Mouse (Mus musculus) embryonic facial prominence, embryonic 11.5 days (tissue): ENCODE measurements around the gene Homez. TPM values are rescaled to one million over a fixed set of nuclear protein-coding genes. Genes with fewer than 3 reads are reported as not detected.

Experiments used
- ATAC-seq: fragments of 200-750 bp; cut with Nextera tagmentation; replicated peaks from 2 replicates; pipeline ENCODE4 v1.8.0; 2017; ENCODE audit warnings: low read depth; ENCODE audit not compliant: insufficient number of reproducible peaks, low FRiP score, low TSS enrichment
- DNase-seq: peaks from one replicate; pipeline ENCODE4 v3.0.0-alpha.2; 2015; ENCODE audit warnings: low spot score
- H3K27ac ChIP-seq: fragments of 300-500 bp; sonication (generic); replicated peaks from 2 replicates; pipeline ENCODE4 v1.5.1; 2014; ENCODE audit warnings: mild to moderate bottlenecking, low read depth, low read length, control low read depth
- H3K27me3 ChIP-seq: fragments of 300-500 bp; sonication (generic); 2 replicates; pipeline ENCODE4 v1.6.1; 2014; ENCODE audit warnings: mild to moderate bottlenecking, low read length, moderate library complexity, mixed read lengths; ENCODE audit not compliant: control insufficient read depth, insufficient read depth
- H3K36me3 ChIP-seq: fragments of 300-500 bp; sonication (generic); replicated peaks from 2 replicates; pipeline ENCODE4 v1.6.1; 2014; ENCODE audit warnings: low read depth, mild to moderate bottlenecking, low read length, moderate library complexity, mixed read lengths; ENCODE audit not compliant: control insufficient read depth, insufficient read depth
- H3K4me1 ChIP-seq: fragments of 300-500 bp; sonication (generic); 2 replicates; pipeline ENCODE4 v1.6.1; 2014; ENCODE audit warnings: low read length, mixed read lengths; ENCODE audit not compliant: control insufficient read depth, insufficient read depth
- H3K4me2 ChIP-seq: fragments of 300-500 bp; sonication (generic); 2 replicates; pipeline ENCODE4 v1.6.1; 2014; ENCODE audit warnings: low read depth, mild to moderate bottlenecking, control low read depth, low read length, moderate library complexity
- H3K4me3 ChIP-seq: fragments of 300-500 bp; sonication (generic); 2 replicates; pipeline ENCODE4 v1.5.1; 2014; ENCODE audit warnings: low read depth, low read length, control low read depth
- H3K9ac ChIP-seq: fragments of 300-500 bp; sonication (generic); replicated peaks from 2 replicates; pipeline ENCODE4 v1.6.1; 2014; ENCODE audit warnings: mild to moderate bottlenecking, control low read depth, low read length
- H3K9me3 ChIP-seq: fragments of 300-500 bp; sonication (generic); replicated peaks from 2 replicates; pipeline ENCODE4 v1.6.1; 2016; ENCODE audit warnings: mild to moderate bottlenecking, low read length, inconsistent platforms, mixed read lengths; ENCODE audit not compliant: control insufficient read depth
- WGBS: fragments of 180-500 bp; shearing (Covaris S2); extraction: QIAGEN DNeasy Blood & Tissue Kit; methylation state at CpG from one replicate; pipeline ENCODE4 v1.1.7; 2014; 5-methylcytosine and 5-hydroxymethylcytosine counted together
- polyA plus RNA-seq: library from polyadenylated mRNA; unstranded; fragments of >200 nt; fragmentation: Nextera tagmentation; extraction: Ambion mirVana; gene quantifications from 2 replicates; pipeline ENCODE4 v1.2.1, GENCODE M21; 2014

Gene Homez
- polyA plus RNA-seq, 1 experiment from 2014 or later = 14.5 TPM

DNA sequence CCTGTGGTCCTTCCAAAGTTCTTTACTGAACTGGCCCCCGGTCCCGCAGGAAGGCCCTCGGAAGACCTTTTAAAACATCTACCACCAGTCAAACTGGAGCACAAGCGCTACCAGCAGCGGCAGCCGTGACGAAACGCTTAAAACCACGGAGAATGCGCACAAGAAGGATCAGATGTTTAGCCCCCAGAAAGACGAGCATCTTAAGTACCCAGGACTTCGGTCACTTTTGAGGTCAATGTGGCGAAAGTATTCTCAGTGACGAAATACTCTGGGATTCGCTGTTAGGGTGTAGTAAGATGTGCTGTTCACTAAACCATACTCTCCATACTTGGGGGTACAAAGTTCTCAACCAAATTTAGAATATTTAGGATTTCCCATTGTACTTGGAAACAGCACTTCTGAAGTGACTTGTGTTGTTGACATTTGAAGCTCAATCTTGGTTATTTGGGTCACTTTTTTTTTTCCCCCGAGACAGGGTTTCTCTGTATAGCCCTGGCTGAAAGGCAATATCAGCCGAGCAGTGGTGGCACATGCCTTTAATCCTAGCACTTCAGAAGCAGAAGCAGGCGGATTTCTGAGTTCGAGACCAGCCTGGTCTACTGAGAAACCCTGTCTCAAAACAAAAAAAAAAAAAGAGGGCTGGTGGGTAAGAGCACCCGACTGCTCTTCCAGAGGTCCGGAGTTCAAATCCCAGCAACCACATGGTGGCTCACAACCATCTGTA is 6.3 kb downstream of the Homez start:
- no peak overlapping the region for H3K27ac ChIP-seq
- DNase-seq = no peak

DNA sequence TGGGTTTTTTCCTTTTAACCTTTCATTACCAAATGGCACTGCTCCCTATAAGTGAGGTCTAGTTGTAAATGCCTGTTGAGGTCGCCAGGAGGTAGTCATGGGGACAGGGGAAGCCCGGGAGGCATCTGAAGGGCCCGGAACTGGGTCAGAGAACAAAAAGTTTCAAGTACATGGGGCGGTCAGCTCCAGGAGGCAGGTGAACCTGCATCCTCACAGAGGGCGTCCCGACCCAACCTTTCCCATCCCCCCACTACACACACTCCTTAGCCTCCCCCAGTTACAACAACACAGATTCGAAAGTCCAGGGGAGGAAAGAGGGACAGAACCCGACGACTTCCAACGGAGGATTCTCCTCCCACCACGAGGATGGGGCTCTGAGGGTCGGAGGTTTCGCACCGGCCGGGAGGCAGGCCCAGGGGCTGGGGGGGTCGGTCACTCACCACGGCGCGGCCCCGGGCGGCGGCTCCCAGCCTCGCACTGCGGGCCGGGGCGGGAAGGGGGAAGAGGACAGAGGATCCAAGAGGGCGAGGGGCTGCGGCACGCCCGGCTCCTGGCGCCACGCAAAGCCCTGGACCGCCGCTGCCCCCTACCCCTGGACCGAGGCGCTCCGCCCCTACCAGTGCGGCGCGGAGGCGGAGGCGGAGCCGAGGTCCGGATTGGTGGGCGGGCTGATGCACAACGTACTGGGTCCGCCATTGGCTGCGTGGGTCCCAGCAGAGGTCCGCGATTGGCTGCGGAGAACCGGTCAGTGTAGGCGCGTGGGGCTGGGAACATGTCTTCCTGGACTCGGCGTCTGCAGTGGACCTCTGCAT is 7.1 kb downstream of the Homez start:
- peak; percentile 100 for ATAC-seq
- DNase-seq = peak; percentile 96
- no peaks in the 10 kb centered on the region for H3K27me3 ChIP-seq
- H3K4me3 ChIP-seq = peak overlapping the region; percentile 81
- no peaks in the 10 kb centered on the region for H3K9me3 ChIP-seq
- H3K4me2 ChIP-seq = peak overlapping the region; percentile 61
- H3K27ac ChIP-seq = peak overlapping the region; percentile 62; the same call in 1 of the 2 replicates
- H3K36me3 ChIP-seq = no peaks in the 10 kb centered on the region
- peak overlapping the region; percentile 93 for H3K9ac ChIP-seq
- no peaks in the 10 kb centered on the region for H3K4me1 ChIP-seq
- WGBS = under 1% methylated on average over 46 of the region's 56 CpGs

More for the DNA sequence above, 6.3 kb downstream of the Homez start:
- H3K4me1 ChIP-seq = no peaks in the 10 kb centered on the region
- no peaks in the 10 kb centered on the region for H3K9me3 ChIP-seq
- 16% methylated on average over 21 of the region's 21 CpGs for WGBS
- no peaks in the 10 kb centered on the region for H3K27me3 ChIP-seq
- ATAC-seq = no peak; the same call in 1 of the 2 replicates
- H3K4me2 ChIP-seq = peak overlapping the region; percentile 61
- H3K4me3 ChIP-seq = peak overlapping the region; percentile 81
- H3K36me3 ChIP-seq = no peaks in the 10 kb centered on the region
- peak overlapping the region; percentile 93 for H3K9ac ChIP-seq

DNA sequence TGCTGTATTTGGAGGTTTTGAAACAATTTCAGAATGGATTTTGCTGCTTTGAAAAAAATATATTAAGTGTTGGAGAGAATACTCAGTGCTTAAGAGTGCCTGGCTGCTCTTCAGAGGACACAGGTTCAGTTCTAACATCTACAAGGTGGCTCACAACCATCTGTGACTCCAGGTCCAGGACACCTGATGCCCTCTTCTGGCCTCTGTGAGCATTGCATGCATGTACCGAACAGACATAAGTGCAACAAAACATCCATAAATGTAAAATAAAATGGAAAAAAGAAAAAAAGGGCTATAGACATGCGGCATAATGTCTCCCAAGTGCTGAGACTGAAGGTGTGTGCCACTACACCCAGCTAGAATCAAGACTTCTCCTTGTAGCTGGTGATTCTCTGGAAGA is 10.2 kb downstream of the Homez start:
- Histone ChIP-seq H3K36me3 (no peaks in the 10 kb centered on the region), H3K4me3 (no peak overlapping the region), H3K9me3 (no peaks in the 10 kb centered on the region), H3K4me1 (no peaks in the 10 kb centered on the region), H3K9ac (no peak overlapping the region), H3K27me3 (no peaks in the 10 kb centered on the region), H3K4me2 (no peak overlapping the region), H3K27ac (no peak overlapping the region)
- ATAC-seq = no peak
- peak; percentile 64 for DNase-seq
- WGBS = 47% methylated on average over 2 of the region's 2 CpGs

DNA sequence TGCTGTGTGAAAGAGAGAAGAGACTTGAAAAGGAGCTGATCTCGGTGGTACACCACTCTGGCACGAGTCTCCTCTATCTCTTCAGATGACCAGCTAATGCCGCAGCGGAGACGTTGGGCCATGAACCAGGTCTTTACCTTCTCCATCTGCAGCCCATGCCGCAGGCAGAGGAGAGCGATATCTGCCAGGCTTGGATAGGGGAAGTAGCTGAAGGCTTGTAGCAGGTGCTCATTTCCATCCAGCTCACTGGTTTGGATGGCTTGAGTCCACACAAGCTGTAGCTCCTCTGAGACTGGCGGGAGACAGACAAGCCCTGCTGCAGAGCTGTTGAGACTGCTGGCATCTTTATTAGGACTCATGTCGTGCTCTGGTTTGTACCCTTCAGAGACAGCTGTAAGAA is 12.9 kb downstream of the Homez start:
- WGBS = 93% methylated on average over 9 of the region's 9 CpGs
- Histone ChIP-seq H3K36me3 (no peaks in the 10 kb centered on the region), H3K9ac (no peak overlapping the region), H3K4me2 (no peak overlapping the region), H3K4me1 (no peaks in the 10 kb centered on the region), H3K27ac (no peak overlapping the region), H3K9me3 (no peaks in the 10 kb centered on the region), H3K4me3 (no peak overlapping the region), H3K27me3 (no peaks in the 10 kb centered on the region)
- ATAC-seq (no peak), DNase-seq (no peak)

DNA sequence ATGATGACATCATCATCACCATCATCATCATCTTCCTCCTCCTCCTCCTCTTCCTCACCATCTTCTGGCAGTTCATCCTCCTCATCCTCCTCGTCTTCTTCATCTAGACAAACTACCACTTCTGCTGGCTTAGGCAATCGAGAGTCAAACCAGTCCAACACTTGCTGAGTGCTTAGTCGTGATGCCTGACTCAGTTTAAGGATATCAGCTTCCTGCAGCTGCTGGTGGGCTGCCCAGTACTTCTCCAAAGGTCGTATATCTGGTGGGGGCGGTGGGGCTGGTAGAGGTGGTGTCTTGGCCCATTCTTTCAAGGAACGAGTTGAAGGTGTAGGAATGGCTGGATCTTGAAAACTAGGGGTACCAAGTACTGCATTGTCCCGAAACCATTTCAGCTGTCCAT is 14.1 kb downstream of the Homez start:
- H3K9ac ChIP-seq = no peak overlapping the region
- DNase-seq = no peak
- no peaks in the 10 kb centered on the region for H3K4me1 ChIP-seq
- H3K27ac ChIP-seq = no peak overlapping the region
- no peaks in the 10 kb centered on the region for H3K9me3 ChIP-seq
- H3K4me3 ChIP-seq = no peak overlapping the region
- H3K36me3 ChIP-seq = no peaks in the 10 kb centered on the region
- ATAC-seq = no peak
- H3K27me3 ChIP-seq = no peaks in the 10 kb centered on the region
- WGBS = 85% methylated on average over 7 of the region's 7 CpGs
- H3K4me2 ChIP-seq = no peak overlapping the region

DNA sequence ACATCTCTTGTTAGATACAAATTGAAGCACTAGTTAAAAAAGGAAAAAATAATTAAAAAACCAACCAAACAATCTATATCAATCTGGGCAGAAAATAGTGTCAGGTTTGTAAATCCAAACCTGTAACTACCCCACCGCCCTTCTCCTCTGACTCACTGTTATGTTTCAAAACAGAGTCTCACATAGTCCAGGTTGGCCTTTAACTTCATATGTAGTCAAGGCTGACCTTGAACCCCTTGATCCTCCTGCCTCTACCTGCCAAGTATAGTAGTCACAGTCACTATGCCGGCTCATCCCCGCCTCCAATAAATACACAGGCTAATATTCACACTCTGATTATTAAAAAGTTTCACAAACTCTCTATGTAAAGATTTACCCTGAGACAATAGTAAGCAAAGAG is 15.0 kb downstream of the Homez start:
- H3K4me3 ChIP-seq = no peak overlapping the region
- 94% methylated on average over 3 of the region's 3 CpGs for WGBS
- H3K27ac ChIP-seq = no peak overlapping the region
- H3K4me2 ChIP-seq = no peak overlapping the region
- ATAC-seq (no peak), DNase-seq (no peak)
- no peaks in the 10 kb centered on the region for H3K27me3 ChIP-seq
- no peaks in the 10 kb centered on the region for H3K4me1 ChIP-seq
- H3K9ac ChIP-seq = no peak overlapping the region
- H3K9me3 ChIP-seq = no peaks in the 10 kb centered on the region
- no peaks in the 10 kb centered on the region for H3K36me3 ChIP-seq

DNA sequence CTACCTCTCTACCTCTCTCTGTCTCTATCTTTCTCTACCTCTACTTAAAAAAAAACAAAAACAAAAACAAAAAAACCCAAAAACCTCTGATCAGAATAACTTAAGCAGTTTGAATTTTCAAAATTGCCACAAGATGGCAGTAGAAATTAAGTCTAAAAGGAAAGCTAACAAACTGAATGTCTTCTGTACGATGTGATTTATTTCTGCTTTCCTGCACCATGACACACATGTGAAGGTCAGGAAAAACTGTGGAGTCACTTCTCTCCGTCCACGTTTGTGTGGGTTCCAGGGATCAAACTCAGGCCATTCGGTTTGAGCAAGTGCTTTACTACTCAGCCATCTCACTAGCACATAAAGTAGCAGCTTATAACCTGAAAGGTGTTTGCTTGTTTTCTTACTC is 27.3 kb downstream of the Homez start:
- Histone ChIP-seq H3K27ac (no peak overlapping the region), H3K36me3 (no peaks in the 10 kb centered on the region), H3K9me3 (no peaks in the 10 kb centered on the region), H3K4me2 (no peak overlapping the region), H3K27me3 (no peaks in the 10 kb centered on the region), H3K4me1 (no peaks in the 10 kb centered on the region), H3K4me3 (no peak overlapping the region), H3K9ac (no peak overlapping the region)
- WGBS = 6% methylated on average over 4 of the region's 4 CpGs
- DNase-seq = peak; percentile 74
- no peak for ATAC-seq

DNA sequence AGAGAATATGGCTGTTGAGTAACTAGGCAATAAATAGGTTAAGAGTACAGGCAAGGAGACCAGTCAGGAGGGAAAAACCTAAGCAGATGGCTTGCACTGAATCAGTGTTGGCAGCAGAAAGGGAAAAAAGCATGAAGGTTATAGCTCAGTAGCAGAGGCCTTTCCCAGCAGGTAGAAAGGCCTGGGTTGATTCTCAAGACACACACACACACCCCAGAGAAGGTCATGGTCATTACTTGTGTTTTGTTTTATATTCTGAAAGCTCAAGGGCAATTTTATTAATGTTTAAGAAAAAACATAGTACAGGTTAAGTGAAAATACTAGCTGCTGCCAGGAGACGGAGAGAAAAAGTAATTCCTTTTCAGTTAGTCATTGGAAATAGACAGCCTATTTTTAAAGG is 47.0 kb downstream of the Homez start:
- 88% methylated on average over 1 of the region's 1 CpGs for WGBS
- Histone ChIP-seq H3K4me2 (no peak overlapping the region), H3K36me3 (no peaks in the 10 kb centered on the region), H3K27me3 (no peaks in the 10 kb centered on the region), H3K27ac (no peak overlapping the region), H3K4me3 (no peak overlapping the region), H3K9me3 (no peaks in the 10 kb centered on the region), H3K4me1 (no peaks in the 10 kb centered on the region), H3K9ac (no peak overlapping the region)
- DNase-seq = no peak
- ATAC-seq = no peak
